Mouse (Mus musculus) limb, embryonic 10.5 days (tissue): ENCODE data around the gene Ankrd13c. TPM values are rescaled to one million over a fixed set of nuclear protein-coding genes. Genes with fewer than 3 reads are reported as not detected.
A peak's percentile ranks its signal among the peaks of the same experiment; 100 is the strongest.

Experiments
- DNase-seq: peaks from one replicate; pipeline ENCODE4 v3.0.0-alpha.2; 2017; ENCODE audit warnings: low spot score
- H3K27ac ChIP-seq: fragments of 300-500 bp; sonication (generic); 2 replicates; pipeline ENCODE4 v1.5.1; 2016; ENCODE audit warnings: mild to moderate bottlenecking
- H3K27me3 ChIP-seq: fragments of 300-500 bp; sonication (generic); 2 replicates; pipeline ENCODE4 v1.6.1; 2016; ENCODE audit warnings: low read depth, mild to moderate bottlenecking; ENCODE audit not compliant: poor library complexity, severe bottlenecking
- H3K36me3 ChIP-seq: fragments of 300-500 bp; sonication (generic); 2 replicates; pipeline ENCODE4 v1.6.1; 2016; ENCODE audit warnings: mild to moderate bottlenecking, moderate library complexity
- H3K4me1 ChIP-seq: fragments of 300-500 bp; sonication (generic); 2 replicates; pipeline ENCODE4 v1.6.1; 2016
- H3K4me3 ChIP-seq: fragments of 300-500 bp; sonication (generic); 2 replicates; pipeline ENCODE4 v1.5.1; 2016; ENCODE audit warnings: mild to moderate bottlenecking, moderate library complexity
- H3K9me3 ChIP-seq: fragments of 300-500 bp; sonication (generic); replicated peaks from 2 replicates; pipeline ENCODE4 v1.6.1; 2016; ENCODE audit warnings: mild to moderate bottlenecking
- WGBS: fragments of 180-500 bp; shearing (Covaris S2); methylation state at CpG from one replicate; pipeline ENCODE4 v1.1.7; 2016; 5-methylcytosine and 5-hydroxymethylcytosine counted together
- polyA plus RNA-seq: library from polyadenylated mRNA; unstranded; fragments of >200 nt; fragmentation: Nextera tagmentation; extraction: Ambion mirVana; gene quantifications from 2 replicates; pipeline ENCODE4 v1.2.1, GENCODE M21; 2016

Ankrd13c gene
- polyA plus RNA-seq, 1 experiment from 2014 or later = 17.9 TPM

GRCm38 (mm10) chr3:157973236-157973635, 26.2 kb downstream of the Ankrd13c start:
- Histone ChIP-seq H3K4me1 (no peaks in the 10 kb centered on the region), H3K9me3 (no peaks in the 10 kb centered on the region), H3K4me3 (no peak overlapping the region), H3K27me3 (no peaks in the 10 kb centered on the region), H3K36me3 (peaks cover 25% of the 10 kb centered on the region), H3K27ac (no peak overlapping the region)
- 98% methylated on average over 2 of the region's 2 CpGs for whole genome bisulfite sequencing
- no peak for DNase-seq

DNA sequence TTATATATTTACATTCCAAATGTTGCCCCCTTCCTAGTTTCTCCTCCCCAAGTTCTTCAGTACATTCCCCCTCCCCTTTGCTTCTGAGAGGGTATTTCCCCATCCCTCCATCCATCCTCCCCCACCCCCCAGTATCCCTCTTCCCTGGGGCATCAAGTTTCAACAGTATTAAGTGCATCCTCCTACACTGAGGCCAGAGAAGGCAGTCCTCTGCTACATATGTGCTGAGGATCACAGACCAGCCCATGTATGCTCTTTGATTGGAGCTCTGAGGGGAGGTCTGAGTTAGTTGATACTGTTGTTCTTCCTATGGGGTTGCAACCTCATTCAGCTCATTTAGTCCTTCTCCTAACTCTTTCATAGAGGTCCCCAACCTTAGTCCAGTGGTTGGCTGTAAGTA, 32.6 kb downstream of the Ankrd13c start:
- Histone ChIP-seq H3K27me3 (no peaks in the 10 kb centered on the region), H3K9me3 (no peaks in the 10 kb centered on the region), H3K36me3 (peaks cover 18% of the 10 kb centered on the region), H3K27ac (no peak overlapping the region), H3K4me1 (no peaks in the 10 kb centered on the region), H3K4me3 (no peak overlapping the region)
- DNase-seq = no peak

DNA sequence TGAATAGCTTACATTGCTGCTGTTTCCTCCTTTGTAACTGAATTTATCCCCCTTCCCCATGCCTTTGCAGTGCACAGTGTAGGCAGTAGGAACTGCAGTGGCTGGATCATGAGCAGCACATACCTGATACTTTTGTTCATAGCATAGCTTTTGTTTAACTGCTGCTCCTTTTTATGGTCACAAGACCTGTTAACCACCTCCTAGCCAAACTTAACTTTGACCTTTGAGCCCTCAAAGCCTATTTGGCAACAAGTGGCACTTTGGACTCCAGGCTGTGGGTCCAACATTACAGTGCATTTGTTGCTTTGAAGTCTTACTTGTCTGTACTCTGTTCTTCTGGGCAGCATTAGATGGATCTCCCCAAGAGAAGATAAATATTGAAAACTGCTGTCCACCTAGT, 46.3 kb downstream of the Ankrd13c start:
- Histone ChIP-seq H3K4me1 (no peaks in the 10 kb centered on the region), H3K9me3 (no peaks in the 10 kb centered on the region), H3K36me3 (peaks cover 61% of the 10 kb centered on the region), H3K4me3 (no peak overlapping the region), H3K27ac (no peak overlapping the region), H3K27me3 (no peaks in the 10 kb centered on the region)
- no peak for DNase-seq

GRCm38 (mm10) chr3:157995726-157996125, 48.7 kb downstream of the Ankrd13c start:
- Histone ChIP-seq H3K4me3 (no peak overlapping the region), H3K9me3 (no peaks in the 10 kb centered on the region), H3K4me1 (no peaks in the 10 kb centered on the region), H3K36me3 (peaks cover 40% of the 10 kb centered on the region), H3K27ac (no peak overlapping the region), H3K27me3 (no peaks in the 10 kb centered on the region)
- 83% methylated on average over 2 of the region's 2 CpGs for WGBS
- DNase-seq = no peak

- WGBS = 59% methylated on average over 1 of the region's 1 CpGs
- peaks cover 49% of the 10 kb centered on the region for H3K36me3 ChIP-seq
Observed at GRCm38 (mm10) chr3:157998742-157999369, 51.8 kb downstream of the Ankrd13c start.

DNA sequence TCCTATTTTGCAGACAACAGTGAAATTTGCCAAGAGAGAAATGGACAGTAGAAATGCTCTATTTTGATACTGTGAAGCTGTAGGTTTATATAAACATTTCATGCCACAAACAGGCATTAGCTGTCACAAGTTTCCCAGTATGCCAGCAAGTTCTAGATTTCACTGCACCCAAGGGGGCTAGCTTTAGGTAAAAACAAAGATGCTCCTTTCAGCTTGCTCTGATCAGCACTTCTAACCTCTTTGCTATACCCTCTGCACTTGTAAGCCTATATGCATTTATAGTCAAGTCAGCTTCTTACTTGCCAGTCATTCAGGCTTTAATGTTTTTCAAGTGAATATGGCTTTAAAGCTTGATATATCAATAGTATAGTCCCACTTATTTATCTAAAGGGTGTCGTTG, 61.6 kb downstream of the Ankrd13c start:
- no peaks in the 10 kb centered on the region for H3K27me3 ChIP-seq
- H3K27ac ChIP-seq = no peak overlapping the region
- no peaks in the 10 kb centered on the region for H3K4me1 ChIP-seq
- no peak for DNase-seq
- no peaks in the 10 kb centered on the region for H3K9me3 ChIP-seq
- H3K4me3 ChIP-seq = no peak overlapping the region
- H3K36me3 ChIP-seq = peaks cover 69% of the 10 kb centered on the region
- WGBS = 83% methylated on average over 1 of the region's 1 CpGs

More at GRCm38 (mm10) chr3:157998742-157999369, 51.8 kb downstream of the Ankrd13c start:
- DNase-seq = no peak
- no peaks in the 10 kb centered on the region for H3K4me1 ChIP-seq
- H3K9me3 ChIP-seq = no peaks in the 10 kb centered on the region
- no peak overlapping the region for H3K27ac ChIP-seq
- no peaks in the 10 kb centered on the region for H3K27me3 ChIP-seq
- no peak overlapping the region for H3K4me3 ChIP-seq

GRCm38 (mm10) chr3:158009762-158010320, 62.8 kb downstream of the Ankrd13c start:
- WGBS = 35% methylated on average over 1 of the region's 1 CpGs
- Histone ChIP-seq H3K4me3 (no peak overlapping the region), H3K4me1 (no peaks in the 10 kb centered on the region), H3K36me3 (peaks cover 70% of the 10 kb centered on the region), H3K9me3 (no peaks in the 10 kb centered on the region), H3K27me3 (no peaks in the 10 kb centered on the region), H3K27ac (no peak overlapping the region)
- no peak for DNase-seq

DNA sequence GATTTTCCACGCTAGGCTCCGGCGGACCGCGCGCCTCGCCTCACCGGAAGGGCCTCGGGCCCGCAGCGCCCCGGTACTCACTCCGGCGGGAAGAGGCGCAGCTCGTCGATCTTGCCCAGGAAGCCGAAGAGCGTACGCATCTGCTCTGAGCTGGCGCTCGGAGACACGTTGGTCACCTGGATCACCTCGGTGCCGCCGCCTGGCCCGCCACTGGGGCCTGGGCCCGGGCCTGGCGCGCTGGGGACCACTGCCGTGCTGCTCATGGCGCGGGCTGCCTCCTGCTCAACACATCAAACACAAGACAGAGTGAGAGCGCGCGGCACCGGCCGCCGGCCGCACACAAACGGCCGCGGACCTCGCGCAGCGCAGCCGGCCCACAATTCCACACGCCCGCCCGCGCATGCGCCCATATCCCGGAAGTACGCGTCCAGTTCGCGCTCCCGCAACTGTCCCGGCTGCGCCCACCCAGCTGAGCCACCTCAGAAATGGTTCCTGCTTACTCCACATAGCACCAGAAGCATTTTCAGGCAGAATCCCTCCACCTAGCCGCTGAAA, 84.4 kb downstream of the Ankrd13c start:
- H3K4me1 ChIP-seq = peaks cover 17% of the 10 kb centered on the region
- WGBS = under 1% methylated on average over 61 of the region's 61 CpGs

DNA sequence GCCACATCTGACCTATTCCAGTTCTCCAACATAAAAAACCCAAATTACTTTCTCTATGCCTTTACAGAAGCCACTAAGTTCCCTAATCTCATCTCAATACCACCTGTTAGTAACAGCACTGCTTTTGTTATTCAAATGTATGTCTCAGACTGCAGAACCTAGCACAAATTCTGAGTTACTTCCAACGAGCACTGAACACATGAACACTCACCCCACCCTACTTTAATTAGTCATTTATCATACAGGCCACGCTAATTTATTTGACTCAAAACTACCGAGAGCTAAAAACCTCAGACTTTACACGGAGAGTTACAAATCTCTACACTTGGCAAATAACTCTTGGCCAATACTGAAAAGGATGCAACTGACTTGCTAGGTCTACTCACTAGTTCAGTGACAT, 85.1 kb downstream of the Ankrd13c start:
- DNase-seq = no peak
- H3K4me3 ChIP-seq = peak overlapping the region; percentile 77
- H3K9me3 ChIP-seq = no peaks in the 10 kb centered on the region
- H3K27ac ChIP-seq = peak overlapping the region; percentile 96
- peaks cover 22% of the 10 kb centered on the region for H3K36me3 ChIP-seq
- 9% methylated on average over 4 of the region's 4 CpGs for whole genome bisulfite sequencing
- H3K4me1 ChIP-seq = peaks cover 18% of the 10 kb centered on the region
- H3K27me3 ChIP-seq = no peaks in the 10 kb centered on the region

More for the DNA sequence above, 84.4 kb downstream of the Ankrd13c start:
- H3K36me3 ChIP-seq = peaks cover 29% of the 10 kb centered on the region
- H3K27me3 ChIP-seq = no peaks in the 10 kb centered on the region
- peak overlapping the region; percentile 77 for H3K4me3 ChIP-seq
- H3K9me3 ChIP-seq = no peaks in the 10 kb centered on the region
- DNase-seq = peak; percentile 96
- peak overlapping the region; percentile 96 for H3K27ac ChIP-seq

DNA sequence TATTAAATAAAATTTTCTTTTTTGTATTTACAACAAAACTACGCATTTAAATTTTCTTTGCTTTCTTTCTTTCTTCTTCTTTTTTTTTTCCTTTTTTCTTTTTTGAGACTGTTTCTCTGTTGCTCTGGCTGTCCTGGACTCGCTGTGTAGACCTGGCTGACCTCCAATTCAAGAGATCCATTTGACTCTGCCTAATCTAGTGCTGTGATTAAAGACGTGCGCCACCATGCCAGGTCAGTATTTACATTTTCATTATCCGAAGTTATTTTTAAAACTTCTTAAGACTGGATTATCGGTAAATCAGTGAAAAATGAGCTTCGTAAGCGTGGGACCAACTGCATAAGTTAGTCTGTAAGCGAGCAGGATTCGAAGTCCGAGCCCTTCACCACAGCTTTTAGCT, 88.8 kb downstream of the Ankrd13c start:
- Histone ChIP-seq H3K9me3 (no peaks in the 10 kb centered on the region), H3K4me3 (peak overlapping the region; percentile 83), H3K36me3 (peaks cover 5% of the 10 kb centered on the region; the same call in 1 of the 2 replicates), H3K27me3 (no peaks in the 10 kb centered on the region), H3K4me1 (peaks cover 23% of the 10 kb centered on the region), H3K27ac (peak overlapping the region; percentile 95)
- 3% methylated on average over 11 of the region's 11 CpGs for WGBS
- no peak for DNase-seq

DNA sequence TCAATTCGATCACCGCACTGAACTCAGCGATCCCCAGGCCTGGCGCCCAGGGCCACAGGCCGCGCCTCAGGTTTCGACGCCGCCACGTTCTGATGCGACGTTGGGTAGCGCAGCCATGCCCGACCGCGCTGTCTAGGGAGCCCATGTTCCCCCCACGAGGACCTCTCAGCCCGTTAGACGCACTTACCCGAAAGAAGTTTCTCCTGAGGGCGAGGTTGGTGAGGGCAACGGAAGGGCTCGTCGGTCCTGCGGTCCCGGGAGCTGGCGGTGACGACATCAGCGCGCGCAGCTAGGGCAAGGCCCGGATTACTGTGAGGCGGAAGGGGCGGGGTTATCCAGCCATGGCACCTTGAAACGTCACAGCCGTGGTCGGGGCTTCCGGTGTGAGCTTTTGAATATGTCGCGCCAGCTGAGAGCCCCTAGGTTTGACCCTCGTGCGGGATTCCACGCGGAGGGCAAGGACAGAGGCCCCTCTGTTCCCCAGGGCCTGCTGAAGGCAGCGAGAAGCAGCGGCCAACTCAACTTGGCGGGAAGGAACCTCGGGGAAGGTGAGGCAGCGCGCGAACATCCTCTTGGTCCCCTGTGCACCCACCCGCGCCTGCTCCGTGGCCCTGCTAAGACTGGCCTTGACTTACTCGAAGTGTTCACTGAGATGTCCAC, 89.4 kb downstream of the Ankrd13c start, which contains the start of the genes Srsf11 and Lrrc40:
Gene Srsf11 (minus strand): TSS at position 311 of the 660 bp plus-strand sequence.
Gene Lrrc40 (plus strand): TSS at position 334 of the 660 bp plus-strand sequence.
- DNase-seq = peak; percentile 98
- H3K9me3 ChIP-seq = no peaks in the 10 kb centered on the region
- peak within 1 kb of the TSS; percentile 83 for H3K4me3 ChIP-seq
- WGBS = under 1% methylated on average over 55 of the region's 55 CpGs
- peaks cover 23% of the 10 kb centered on the region for H3K4me1 ChIP-seq
- H3K27me3 ChIP-seq = no peaks in the 10 kb centered on the region
- H3K27ac ChIP-seq = peak within 1 kb of the TSS; percentile 95
- peaks cover 5% of the 10 kb centered on the region; the same call in 1 of the 2 replicates for H3K36me3 ChIP-seq

GRCm38 (mm10) chr3:158038106-158038505, 91.1 kb downstream of the Ankrd13c start:
- no peak for DNase-seq
- Histone ChIP-seq H3K9me3 (no peaks in the 10 kb centered on the region), H3K27ac (no peak overlapping the region), H3K4me1 (peaks cover 13% of the 10 kb centered on the region), H3K4me3 (no peak overlapping the region), H3K27me3 (no peaks in the 10 kb centered on the region), H3K36me3 (peaks cover 12% of the 10 kb centered on the region; the same call in 1 of the 2 replicates)
- 98% methylated on average over 3 of the region's 3 CpGs for WGBS

GRCm38 (mm10) chr3:158040755-158041154, 93.7 kb downstream of the Ankrd13c start:
- WGBS = 85% methylated on average over 2 of the region's 2 CpGs

More at GRCm38 (mm10) chr3:158040755-158041154, 93.7 kb downstream of the Ankrd13c start:
- peaks cover 17% of the 10 kb centered on the region for H3K36me3 ChIP-seq
- H3K4me1 ChIP-seq = peaks cover 5% of the 10 kb centered on the region; the same call in 1 of the 2 replicates
- H3K27me3 ChIP-seq = no peaks in the 10 kb centered on the region
- H3K27ac ChIP-seq = no peak overlapping the region
- no peak for DNase-seq
- H3K9me3 ChIP-seq = no peaks in the 10 kb centered on the region
- H3K4me3 ChIP-seq = no peak overlapping the region
